Mouse (Mus musculus) frontal cortex, adult (tissue): ENCODE measurements around the gene Slc51a.

Source experiments
- ATAC-seq: cut with Nextera tagmentation; 2 replicates; pipeline ENCODE4 v1.9.2; 2017; ENCODE audit warnings: mild to moderate bottlenecking, moderate library complexity, mixed read lengths; ENCODE audit not compliant: low TSS enrichment

Slc51a gene

GRCm38 (mm10) chr16:32430474-32431046, 57.1 kb downstream of the Slc51a start, which contains the start of gene Pcyt1a:
Pcyt1a (plus strand) TSS chr16:32430921.
- ATAC-seq: peak; percentile 96

GRCm38 (mm10) chr16:32427506-32427905, 60.2 kb downstream of the Slc51a start:
- ATAC-seq: no peak
